Mouse (Mus musculus) hindbrain, embryonic 12.5 days (tissue): ENCODE measurements around the gene Papln. TPM values are rescaled to one million over a fixed set of nuclear protein-coding genes. Genes with fewer than 3 reads are reported as not detected.

ENCODE experiments used
- ATAC-seq: fragments of 200-750 bp; cut with Nextera tagmentation; 2 replicates; pipeline ENCODE4 v1.8.0; 2017; ENCODE audit warnings: moderate TSS enrichment; ENCODE audit not compliant: low FRiP score
- H3K27ac ChIP-seq: fragments of 300-500 bp; sonication (generic); 2 replicates; pipeline ENCODE4 v1.5.1; 2016; ENCODE audit warnings: mild to moderate bottlenecking
- H3K27me3 ChIP-seq: fragments of 300-500 bp; sonication (generic); 2 replicates; pipeline ENCODE4 v1.6.1; 2016; ENCODE audit warnings: mild to moderate bottlenecking
- H3K36me3 ChIP-seq: fragments of 300-500 bp; sonication (generic); 2 replicates; pipeline ENCODE4 v1.6.1; 2016; ENCODE audit warnings: mild to moderate bottlenecking
- H3K4me1 ChIP-seq: fragments of 300-500 bp; sonication (generic); 2 replicates; pipeline ENCODE4 v1.6.1; 2016
- H3K4me2 ChIP-seq: fragments of 300-500 bp; sonication (generic); replicated peaks from 2 replicates; pipeline ENCODE4 v1.6.1; 2016; ENCODE audit warnings: mild to moderate bottlenecking
- H3K4me3 ChIP-seq: fragments of 300-500 bp; sonication (generic); 2 replicates; pipeline ENCODE4 v1.5.1; 2016; ENCODE audit warnings: mild to moderate bottlenecking
- H3K9ac ChIP-seq: fragments of 300-500 bp; sonication (generic); 2 replicates; pipeline ENCODE4 v1.6.1; 2016; ENCODE audit warnings: mild to moderate bottlenecking, moderate library complexity
- H3K9me3 ChIP-seq: fragments of 300-500 bp; sonication (generic); replicated peaks from 2 replicates; pipeline ENCODE4 v1.6.1; 2016; ENCODE audit warnings: mild to moderate bottlenecking
- WGBS: fragments of 180-500 bp; shearing (Covaris S2); methylation state at CpG from one replicate; pipeline ENCODE4 v1.1.7; 2016; 5-methylcytosine and 5-hydroxymethylcytosine counted together
- polyA plus RNA-seq: library from polyadenylated mRNA; unstranded; fragments of >200 nt; fragmentation: Nextera tagmentation; extraction: Ambion mirVana; gene quantifications from 2 replicates; pipeline ENCODE4 v1.2.1, GENCODE M21; 2016

Papln gene
- polyA plus RNA-seq: 0.10 and 0.26 TPM in 2 replicates

DNA sequence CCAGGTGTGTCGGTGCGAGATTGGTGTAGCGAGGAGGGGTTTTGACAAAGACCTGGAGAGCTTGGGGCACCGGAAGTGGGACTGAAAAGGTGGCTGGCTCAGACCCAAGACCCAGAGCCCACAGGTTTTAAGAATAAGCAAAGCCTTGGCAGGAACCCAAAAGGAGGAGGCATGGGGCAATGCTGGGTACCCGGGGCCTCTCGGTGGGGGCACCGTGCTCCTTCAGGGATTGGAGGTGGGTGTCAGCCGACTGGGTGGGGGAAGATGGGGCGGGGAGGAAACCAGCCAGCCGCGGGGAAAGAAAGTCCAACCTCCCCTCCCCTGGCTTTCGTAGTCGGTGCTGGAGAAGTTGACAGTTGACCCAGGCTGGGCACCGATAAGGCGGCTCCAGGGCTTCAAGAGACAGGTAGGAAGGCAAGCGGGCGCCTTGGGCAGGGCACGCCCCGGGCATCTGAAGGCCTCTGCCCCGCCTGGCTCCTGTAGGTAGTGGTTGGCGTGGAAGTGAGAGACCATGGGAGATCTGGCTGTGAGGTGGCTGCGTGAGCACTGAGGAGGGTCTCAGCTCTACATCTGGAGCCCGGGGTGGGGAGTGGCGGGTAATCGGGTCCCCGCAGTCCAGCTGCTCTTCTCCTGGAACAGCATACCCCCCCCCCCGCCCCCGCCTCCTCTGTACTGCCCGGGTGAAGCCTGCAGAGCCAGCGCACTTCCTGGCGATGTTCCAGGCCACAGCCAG, at the start of gene Papln:
Gene Papln (plus strand): TSS at position 324 of the 733 bp plus-strand sequence.
- H3K4me2 ChIP-seq: peak within 1 kb of the TSS; percentile 56
- H3K4me1 ChIP-seq: peaks cover 21% of the 10 kb centered on the region
- ATAC-seq: no peak
- 18% methylated on average over 27 of the region's 31 CpGs for WGBS
- no peaks in the 10 kb centered on the region for H3K9me3 ChIP-seq
- H3K9ac ChIP-seq: peak within 1 kb of the TSS; percentile 3; the same call in 1 of the 2 replicates
- H3K27ac ChIP-seq: no peak within 1 kb of the TSS
- no peaks in the 10 kb centered on the region for H3K36me3 ChIP-seq
- H3K27me3 ChIP-seq: peaks cover 13% of the 10 kb centered on the region
- peak within 1 kb of the TSS; percentile 25 for H3K4me3 ChIP-seq

DNA sequence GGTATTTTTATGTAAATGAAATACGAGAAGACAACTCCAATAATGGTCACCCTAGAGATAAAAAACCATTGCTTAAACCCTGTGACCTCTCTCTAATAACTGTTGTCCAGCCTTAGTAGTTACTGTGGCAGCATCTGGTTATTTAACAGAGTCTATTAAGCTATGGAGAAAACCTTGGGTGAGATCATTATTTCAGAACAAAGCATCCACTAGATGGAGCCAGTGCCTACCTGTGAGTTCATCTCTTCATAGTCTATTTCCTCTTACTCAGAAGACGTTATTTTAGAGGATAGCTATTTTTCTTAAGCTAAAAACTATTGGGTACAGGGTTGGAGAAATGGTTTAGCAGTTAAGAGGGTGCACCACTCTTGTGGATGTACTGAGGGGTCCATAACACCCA, 49.7 kb upstream of the Papln start:
- WGBS: 59% methylated on average over 2 of the region's 2 CpGs
- H3K4me3 ChIP-seq: no peak overlapping the region
- no peaks in the 10 kb centered on the region for H3K9me3 ChIP-seq
- H3K27ac ChIP-seq: no peak overlapping the region
- peaks cover 66% of the 10 kb centered on the region for H3K36me3 ChIP-seq
- ATAC-seq: no peak
- no peaks in the 10 kb centered on the region for H3K4me1 ChIP-seq
- H3K9ac ChIP-seq: no peak overlapping the region
- no peak overlapping the region for H3K4me2 ChIP-seq
- no peaks in the 10 kb centered on the region for H3K27me3 ChIP-seq

DNA sequence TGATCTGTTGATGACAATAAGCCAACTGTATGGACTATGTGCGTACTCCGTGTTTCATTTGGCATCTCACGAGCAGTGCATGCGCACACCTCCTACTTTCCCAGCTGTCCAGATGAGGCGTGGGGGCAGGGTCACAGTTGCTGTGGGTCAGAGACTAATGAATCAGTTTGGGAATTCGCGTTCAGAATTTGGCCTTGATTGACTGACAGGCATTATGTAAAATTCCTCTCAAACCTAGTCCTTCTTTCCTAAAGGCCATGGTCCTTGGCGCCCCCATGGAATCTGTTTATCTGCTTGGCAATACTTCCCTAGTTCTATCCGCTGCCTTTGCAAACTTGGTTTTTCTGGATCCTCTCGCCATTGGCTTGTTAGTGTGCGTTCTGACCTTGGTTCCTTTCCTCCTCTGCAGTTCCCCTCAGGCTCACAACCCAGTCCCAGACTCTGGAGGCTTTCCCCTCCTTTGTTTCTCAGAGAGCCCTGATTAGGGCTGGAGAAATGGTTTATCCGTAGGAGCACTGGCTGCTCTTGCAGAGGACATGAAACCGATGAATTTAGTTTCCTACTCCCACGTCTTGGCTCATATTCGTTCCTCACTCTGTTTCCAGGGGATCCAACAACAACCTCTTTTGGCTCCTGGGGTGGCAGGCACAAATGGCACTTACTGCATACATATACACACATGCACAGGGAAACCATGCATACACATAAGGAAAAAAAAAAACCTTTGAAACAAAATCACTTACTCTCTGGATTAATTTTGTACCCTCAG, 46.8 kb upstream of the Papln start:
- no peaks in the 10 kb centered on the region for H3K27me3 ChIP-seq
- no peak overlapping the region for H3K9ac ChIP-seq
- ATAC-seq: no peak
- H3K4me1 ChIP-seq: no peaks in the 10 kb centered on the region
- peaks cover 74% of the 10 kb centered on the region for H3K36me3 ChIP-seq
- H3K9me3 ChIP-seq: no peaks in the 10 kb centered on the region
- H3K27ac ChIP-seq: no peak overlapping the region
- 87% methylated on average over 15 of the region's 15 CpGs for WGBS
- H3K4me2 ChIP-seq: no peak overlapping the region
- no peak overlapping the region for H3K4me3 ChIP-seq

DNA sequence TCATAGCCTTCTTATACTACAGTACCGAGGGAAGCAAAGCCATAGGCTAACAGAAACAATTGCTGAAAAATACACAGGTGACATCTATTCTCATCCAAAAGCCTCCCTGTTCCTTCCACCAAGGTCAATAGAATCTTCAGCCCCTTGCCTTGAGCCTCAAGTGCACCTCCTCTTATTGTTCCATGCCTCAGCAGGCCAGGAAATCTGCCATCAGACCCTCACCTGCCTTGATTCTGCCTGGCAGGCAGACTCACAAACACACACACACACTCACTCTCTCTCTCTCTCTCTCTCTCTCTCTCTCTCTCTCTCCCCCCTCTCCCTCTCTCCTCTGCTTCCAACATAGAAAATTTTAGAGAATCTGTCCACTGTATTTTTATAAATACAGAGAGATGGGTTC, 44.0 kb upstream of the Papln start:
- 94% methylated on average over 1 of the region's 1 CpGs for WGBS
- no peak overlapping the region for H3K4me2 ChIP-seq
- no peaks in the 10 kb centered on the region for H3K9me3 ChIP-seq
- no peaks in the 10 kb centered on the region for H3K4me1 ChIP-seq
- H3K27me3 ChIP-seq: no peaks in the 10 kb centered on the region
- peaks cover 61% of the 10 kb centered on the region for H3K36me3 ChIP-seq
- H3K9ac ChIP-seq: no peak overlapping the region
- no peak overlapping the region for H3K27ac ChIP-seq
- H3K4me3 ChIP-seq: no peak overlapping the region
- no peak for ATAC-seq

DNA sequence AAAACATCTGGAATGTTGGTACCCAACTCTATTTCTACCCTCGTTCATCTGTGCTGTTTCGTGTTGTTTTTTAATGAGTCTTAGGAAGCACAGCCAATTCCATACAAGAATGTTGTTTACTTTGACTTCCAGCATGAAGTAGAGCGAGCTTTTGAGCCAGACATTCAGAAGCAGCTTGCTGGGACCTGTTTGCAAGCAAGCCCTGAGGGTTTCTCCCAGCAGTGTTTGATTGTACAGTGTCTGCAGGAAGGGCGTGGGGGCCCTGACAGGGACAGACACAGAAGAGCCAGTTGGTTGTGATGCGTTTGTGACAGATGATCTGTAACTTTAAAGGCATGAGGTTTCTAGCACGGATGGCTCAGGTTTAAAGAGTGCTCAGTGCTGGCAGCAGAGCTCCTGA, 42.2 kb upstream of the Papln start:
- no peak overlapping the region for H3K9ac ChIP-seq
- no peak overlapping the region for H3K4me2 ChIP-seq
- H3K4me1 ChIP-seq: no peaks in the 10 kb centered on the region
- no peak for ATAC-seq
- H3K9me3 ChIP-seq: no peaks in the 10 kb centered on the region
- H3K27me3 ChIP-seq: no peaks in the 10 kb centered on the region
- H3K4me3 ChIP-seq: no peak overlapping the region
- H3K36me3 ChIP-seq: peaks cover 61% of the 10 kb centered on the region
- WGBS: 79% methylated on average over 6 of the region's 6 CpGs
- H3K27ac ChIP-seq: no peak overlapping the region

DNA sequence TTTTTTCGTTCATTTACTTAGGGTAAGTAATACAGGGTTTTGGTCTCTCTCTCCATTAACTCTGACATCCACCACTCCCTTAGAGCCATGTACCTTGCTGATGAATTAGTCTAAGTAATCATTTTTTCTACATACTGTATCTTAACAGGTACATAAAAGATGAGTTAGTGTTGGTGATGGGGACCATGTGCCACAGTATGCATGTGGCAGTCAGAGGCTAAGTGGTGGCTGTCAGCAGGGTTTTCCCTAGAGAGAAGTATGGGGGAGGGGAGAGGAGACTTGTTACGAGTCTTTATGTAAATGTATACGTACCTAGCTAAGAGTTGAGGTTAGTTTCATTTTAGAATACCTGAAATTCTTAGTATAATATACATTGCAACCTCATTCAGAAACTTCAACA, 40.4 kb upstream of the Papln start:
- no peak overlapping the region for H3K27ac ChIP-seq
- H3K36me3 ChIP-seq: peaks cover 57% of the 10 kb centered on the region
- no peaks in the 10 kb centered on the region for H3K4me1 ChIP-seq
- H3K4me2 ChIP-seq: no peak overlapping the region
- no peak for ATAC-seq
- no peaks in the 10 kb centered on the region for H3K27me3 ChIP-seq
- no peak overlapping the region for H3K9ac ChIP-seq
- no peaks in the 10 kb centered on the region for H3K9me3 ChIP-seq
- 80% methylated on average over 3 of the region's 3 CpGs for WGBS
- H3K4me3 ChIP-seq: no peak overlapping the region

DNA sequence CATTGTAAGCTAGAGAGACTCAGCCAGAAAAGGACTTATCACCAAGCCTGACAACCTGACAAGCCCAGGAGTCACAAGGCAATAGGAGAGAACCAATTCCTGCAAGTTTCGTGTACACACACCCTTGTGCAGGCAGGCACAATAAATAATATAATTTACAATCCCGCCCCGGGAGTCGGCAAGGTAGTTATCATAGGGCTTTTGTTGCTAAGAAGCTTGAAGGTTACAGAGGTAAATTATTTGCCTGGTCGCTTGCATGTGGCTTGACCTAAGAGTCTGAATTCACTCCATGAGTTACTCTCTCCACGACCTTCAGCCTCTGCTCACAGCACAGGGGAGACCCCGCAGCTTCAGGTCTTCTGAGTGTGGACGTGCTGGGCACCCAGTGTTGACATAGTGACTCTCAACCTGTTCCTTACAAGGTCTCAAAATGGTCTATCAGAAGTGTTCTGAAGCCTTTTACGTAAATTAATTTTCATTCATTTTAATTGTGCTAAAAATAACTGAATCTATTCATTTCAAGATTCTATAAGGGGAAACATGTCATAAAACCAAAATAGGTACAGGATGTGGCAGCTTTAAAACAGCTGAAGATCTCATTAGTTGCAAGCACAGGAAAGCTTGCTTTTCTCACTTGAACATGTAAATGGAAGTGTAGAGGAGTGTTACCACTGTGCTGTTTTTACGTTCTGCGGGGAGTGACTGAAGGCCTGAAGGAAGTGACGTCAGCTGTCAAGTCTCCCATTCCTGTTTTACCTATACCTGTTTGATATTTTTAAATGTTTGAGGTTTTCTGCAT, 36.7 kb upstream of the Papln start:
- Histone ChIP-seq H3K36me3 (peaks cover 71% of the 10 kb centered on the region), H3K9ac (no peak overlapping the region)
- 93% methylated on average over 12 of the region's 12 CpGs for WGBS

DNA sequence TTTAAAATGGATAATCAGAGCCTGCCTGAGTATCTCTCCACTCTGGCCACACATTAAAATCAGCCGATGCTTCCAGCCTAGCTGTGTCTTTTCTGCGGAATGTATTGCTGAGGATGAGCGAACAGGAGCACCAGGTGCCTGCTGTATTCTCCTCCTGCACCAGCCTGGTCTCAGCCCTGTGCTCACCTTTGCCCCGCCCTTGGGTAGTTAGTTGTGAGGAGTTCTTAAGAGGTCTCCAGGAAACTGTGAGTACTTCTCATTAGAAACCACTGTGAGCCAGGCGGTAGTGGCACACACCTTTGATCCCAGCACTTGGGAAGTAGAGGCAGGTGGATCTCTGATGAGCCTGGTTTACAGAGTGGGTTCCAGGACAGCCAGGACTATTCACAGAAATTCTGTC, 31.2 kb upstream of the Papln start:
- H3K36me3 ChIP-seq: peaks cover 89% of the 10 kb centered on the region
- H3K27ac ChIP-seq: no peak overlapping the region
- no peak overlapping the region for H3K4me2 ChIP-seq
- WGBS: 92% methylated on average over 5 of the region's 5 CpGs
- no peak overlapping the region for H3K9ac ChIP-seq
- H3K4me1 ChIP-seq: no peaks in the 10 kb centered on the region
- H3K9me3 ChIP-seq: no peaks in the 10 kb centered on the region
- no peak for ATAC-seq
- no peaks in the 10 kb centered on the region for H3K27me3 ChIP-seq
- no peak overlapping the region for H3K4me3 ChIP-seq

More for the DNA sequence above, 36.7 kb upstream of the Papln start:
- ATAC-seq: no peak
- Histone ChIP-seq H3K9me3 (no peaks in the 10 kb centered on the region), H3K27ac (no peak overlapping the region), H3K4me3 (no peak overlapping the region), H3K4me1 (no peaks in the 10 kb centered on the region), H3K27me3 (no peaks in the 10 kb centered on the region), H3K4me2 (no peak overlapping the region)

DNA sequence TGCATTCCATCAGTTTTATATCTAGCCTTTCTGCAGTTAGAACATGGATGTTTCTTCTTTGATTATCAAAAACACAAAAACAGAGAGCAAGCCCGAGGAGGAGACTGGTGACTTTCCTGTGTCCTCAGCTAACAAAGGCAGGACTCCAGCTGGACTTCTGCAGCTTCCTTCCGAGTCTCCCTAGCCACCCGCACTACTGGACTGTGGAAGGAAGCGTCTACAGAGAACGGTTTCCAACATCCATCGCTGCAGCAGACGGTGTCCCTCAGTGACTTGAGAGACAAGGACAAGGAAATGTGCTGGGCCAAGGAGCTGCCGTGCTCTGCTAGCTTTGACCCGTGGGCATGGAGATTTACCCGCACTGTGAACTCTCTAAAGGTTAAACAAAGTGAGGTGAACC, 29.4 kb upstream of the Papln start:
- no peak overlapping the region for H3K4me2 ChIP-seq
- 97% methylated on average over 10 of the region's 10 CpGs for WGBS
- no peaks in the 10 kb centered on the region for H3K27me3 ChIP-seq
- H3K9ac ChIP-seq: no peak overlapping the region
- no peak overlapping the region for H3K27ac ChIP-seq
- no peaks in the 10 kb centered on the region for H3K4me1 ChIP-seq
- no peak overlapping the region for H3K4me3 ChIP-seq
- no peak for ATAC-seq
- peaks cover 72% of the 10 kb centered on the region for H3K36me3 ChIP-seq
- H3K9me3 ChIP-seq: no peaks in the 10 kb centered on the region

DNA sequence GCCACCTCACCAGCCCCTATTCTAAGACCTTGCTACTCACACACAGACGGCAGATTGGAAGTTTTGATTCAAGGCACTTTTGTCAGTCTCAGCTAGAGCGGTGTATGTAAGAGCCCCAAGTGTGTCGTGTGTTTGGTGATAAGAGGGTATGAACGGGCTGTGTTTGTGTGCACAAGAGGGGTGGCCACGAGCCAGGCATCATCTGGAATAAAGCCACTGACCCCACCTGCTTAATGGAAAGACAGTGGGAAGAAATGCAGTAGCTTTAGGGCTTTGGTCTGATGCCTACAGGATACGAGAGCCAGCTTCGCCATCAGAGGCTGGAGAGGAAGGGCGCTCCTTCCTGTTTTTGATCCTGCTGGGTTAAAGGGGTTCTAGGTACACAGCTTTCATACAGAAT, 27.2 kb upstream of the Papln start:
- no peak overlapping the region for H3K9ac ChIP-seq
- no peaks in the 10 kb centered on the region for H3K27me3 ChIP-seq
- H3K4me2 ChIP-seq: no peak overlapping the region
- H3K27ac ChIP-seq: no peak overlapping the region
- no peak overlapping the region for H3K4me3 ChIP-seq
- no peak for ATAC-seq
- H3K36me3 ChIP-seq: peaks cover 51% of the 10 kb centered on the region
- WGBS: 92% methylated on average over 8 of the region's 8 CpGs
- no peaks in the 10 kb centered on the region for H3K9me3 ChIP-seq
- H3K4me1 ChIP-seq: no peaks in the 10 kb centered on the region

DNA sequence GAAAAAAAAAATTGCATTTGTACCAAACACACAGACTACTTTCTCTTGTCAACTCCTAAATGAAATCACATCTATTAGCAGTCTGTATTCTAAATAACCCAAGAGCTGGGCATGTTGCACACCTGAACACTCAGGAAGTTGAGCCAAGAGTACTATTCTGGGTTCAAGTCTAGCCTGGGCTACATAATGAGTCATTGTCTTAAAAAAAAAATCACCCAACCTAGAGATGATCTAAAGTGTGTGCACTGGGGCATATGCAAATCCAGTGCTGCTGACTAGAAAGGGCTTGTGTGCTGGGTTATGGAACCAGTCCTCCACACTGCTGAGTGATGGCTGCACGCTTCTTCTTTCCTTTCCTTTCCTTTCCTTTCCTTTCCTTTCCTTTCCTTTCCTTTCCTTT, 24.8 kb upstream of the Papln start:
- no peak overlapping the region for H3K4me2 ChIP-seq
- H3K27me3 ChIP-seq: no peaks in the 10 kb centered on the region
- H3K27ac ChIP-seq: no peak overlapping the region
- no peak for ATAC-seq
- WGBS: 96% methylated on average over 1 of the region's 1 CpGs
- no peak overlapping the region for H3K4me3 ChIP-seq
- no peaks in the 10 kb centered on the region; the same call in 1 of the 2 replicates for H3K4me1 ChIP-seq
- peaks cover 30% of the 10 kb centered on the region for H3K36me3 ChIP-seq
- no peak overlapping the region for H3K9ac ChIP-seq
- H3K9me3 ChIP-seq: no peaks in the 10 kb centered on the region

DNA sequence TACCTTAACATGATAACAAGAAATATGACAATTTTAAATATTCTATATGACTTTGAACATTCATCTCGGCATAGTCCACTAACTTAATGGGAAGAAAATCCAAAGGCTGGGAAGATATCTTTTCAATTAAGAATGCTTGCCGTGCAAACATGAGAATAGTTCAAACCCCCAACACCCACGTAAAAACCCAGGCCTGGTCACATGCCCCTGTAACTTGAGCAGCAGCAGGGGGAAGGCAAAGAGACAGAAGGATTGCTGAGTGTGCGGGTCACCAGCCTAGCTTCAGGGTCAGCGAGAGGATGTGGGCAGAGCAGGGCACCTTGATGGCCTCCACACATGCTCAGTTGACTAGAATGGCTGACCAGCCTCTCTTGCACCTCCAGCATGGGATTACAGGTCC, 21.7 kb upstream of the Papln start:
- H3K36me3 ChIP-seq: 0 out of 2 replicates have a peak, but pooled peaks cover under 1% of the 10 kb centered on the region
- no peak overlapping the region for H3K4me3 ChIP-seq

More for the DNA sequence above, 21.7 kb upstream of the Papln start:
- H3K4me2 ChIP-seq: no peak overlapping the region
- no peak for ATAC-seq
- H3K27me3 ChIP-seq: no peaks in the 10 kb centered on the region
- H3K4me1 ChIP-seq: no peaks in the 10 kb centered on the region; the same call in 1 of the 2 replicates
- 73% methylated on average over 5 of the region's 5 CpGs for WGBS
- no peak overlapping the region for H3K27ac ChIP-seq
- H3K9me3 ChIP-seq: no peaks in the 10 kb centered on the region
- no peak overlapping the region for H3K9ac ChIP-seq
